Mouse (Mus musculus) kidney, adult 2 months (tissue): Measurements from ENCODE around the gene Ndufv1. TPM values are rescaled to one million over a fixed set of nuclear protein-coding genes. Genes with fewer than 3 reads are reported as not detected.
A peak's percentile ranks its signal among the peaks of the same experiment; 100 is the strongest.

ENCODE experiments used
- DNase-seq: peaks from one replicate; pipeline ENCODE4 v3.0.0; 2021
- H3K27ac ChIP-seq: fragments of 200-500 bp; 2 replicates; pipeline ENCODE4 v1.5.1; 2012; ENCODE audit warnings: low read depth, low read length, control low read depth, inconsistent platforms; ENCODE audit not compliant: insufficient read depth
- H3K27me3 ChIP-seq: fragments of 200-500 bp; replicated peaks from 2 replicates; pipeline ENCODE4 v1.6.1; 2012; ENCODE audit warnings: mild to moderate bottlenecking, moderate library complexity, low read length, inconsistent platforms; ENCODE audit not compliant: control insufficient read depth, insufficient read depth
- H3K36me3 ChIP-seq: fragments of 200-500 bp; 2 replicates; pipeline ENCODE4 v1.6.1; 2012; ENCODE audit warnings: mild to moderate bottlenecking, moderate library complexity, low read length, inconsistent platforms; ENCODE audit not compliant: control insufficient read depth, insufficient read depth
- H3K4me1 ChIP-seq: fragments of 200-500 bp; 2 replicates; pipeline ENCODE4 v1.6.1; 2011; ENCODE audit warnings: low read length; ENCODE audit not compliant: control insufficient read depth, insufficient read depth
- H3K4me3 ChIP-seq: fragments of 200-500 bp; 2 replicates; pipeline ENCODE4 v1.5.1; 2011; ENCODE audit warnings: mild to moderate bottlenecking, low read depth, low read length, control low read depth; ENCODE audit not compliant: insufficient read depth
- CTCF ChIP-seq: fragments of 200-500 bp; conservative IDR thresholded peaks from 2 replicates; pipeline ENCODE4 v1.5.1; 2011; ENCODE audit warnings: low read depth, mild to moderate bottlenecking, control low read depth, low read length, moderate library complexity, mixed read lengths; ENCODE audit not compliant: insufficient read depth, insufficient read length
- POLR2A ChIP-seq: fragments of 200-500 bp; IDR thresholded peaks from one replicate; pipeline ENCODE4 v1.6.1; 2011; ENCODE audit warnings: low read depth, low read length, control low read depth
- WGBS: fragments of 180-500 bp; shearing (Covaris S2); methylation state at CpG from one replicate; pipeline ENCODE4 v1.1.7; 2018; 5-methylcytosine and 5-hydroxymethylcytosine counted together
- polyA plus RNA-seq: library from polyadenylated mRNA; depleted of rRNA; stranded (reverse); fragments of >200 nt; gene quantifications from 2 replicates; pipeline ENCODE4 v1.2.3, GENCODE M21; 2012

The Ndufv1 gene
- polyA plus RNA-seq, 1 experiment, result 532 TPM

- H3K27ac ChIP-seq, result no peak overlapping the region
- no peak for DNase-seq
- TF ChIP-seq POLR2A (no peak), CTCF (no peak)
- peaks cover 12% of the 10 kb centered on the region; the same call in 1 of the 2 replicates for H3K4me1 ChIP-seq
- no peaks in the 10 kb centered on the region for H3K27me3 ChIP-seq
- WGBS, result 88% methylated on average over 13 of the region's 13 CpGs
- no peaks in the 10 kb centered on the region for H3K36me3 ChIP-seq
- H3K4me3 ChIP-seq, result no peak overlapping the region
Measured at GRCm38 (mm10) chr19:4057389-4057788, 44.8 kb upstream of the Ndufv1 start.

GRCm38 (mm10) chr19:4056727-4057126, 44.1 kb upstream of the Ndufv1 start:
- DNase-seq, result no peak
- Histone ChIP-seq H3K36me3 (no peaks in the 10 kb centered on the region), H3K27me3 (no peaks in the 10 kb centered on the region), H3K27ac (peak overlapping the region; percentile 82), H3K4me1 (peaks cover 12% of the 10 kb centered on the region; the same call in 1 of the 2 replicates), H3K4me3 (no peak overlapping the region)
- 57% methylated on average over 4 of the region's 4 CpGs for WGBS
- no peak for TF ChIP-seq POLR2A
- TF ChIP-seq CTCF, result no peak

GRCm38 (mm10) chr19:4055947-4056693, 43.5 kb upstream of the Ndufv1 start:
- no peaks in the 10 kb centered on the region for H3K27me3 ChIP-seq
- H3K36me3 ChIP-seq, result no peaks in the 10 kb centered on the region
- DNase-seq, result peak; percentile 73
- H3K27ac ChIP-seq, result peak overlapping the region; percentile 82
- H3K4me1 ChIP-seq, result peaks cover 12% of the 10 kb centered on the region; the same call in 1 of the 2 replicates
- WGBS, result 41% methylated on average over 15 of the region's 15 CpGs
- H3K4me3 ChIP-seq, result no peak overlapping the region
- TF ChIP-seq CTCF (no peak), POLR2A (no peak)

- Histone ChIP-seq H3K4me3 (no peak overlapping the region), H3K36me3 (no peaks in the 10 kb centered on the region), H3K27me3 (no peaks in the 10 kb centered on the region), H3K27ac (peak overlapping the region; percentile 82), H3K4me1 (peaks cover 12% of the 10 kb centered on the region; the same call in 1 of the 2 replicates)
- DNase-seq, result peak; percentile 90
- no peak for TF ChIP-seq CTCF
- TF ChIP-seq POLR2A, result no peak
- 48% methylated on average over 8 of the region's 8 CpGs for WGBS
Measured at GRCm38 (mm10) chr19:4055216-4055946, 42.8 kb upstream of the Ndufv1 start.

- no peak overlapping the region for H3K27ac ChIP-seq
- 88% methylated on average over 5 of the region's 5 CpGs for WGBS
- DNase-seq, result no peak
- no peak overlapping the region for H3K4me3 ChIP-seq
- H3K27me3 ChIP-seq, result no peaks in the 10 kb centered on the region
- H3K4me1 ChIP-seq, result peaks cover 12% of the 10 kb centered on the region; the same call in 1 of the 2 replicates
- no peak for TF ChIP-seq CTCF
- no peak for TF ChIP-seq POLR2A
- no peaks in the 10 kb centered on the region for H3K36me3 ChIP-seq
Measured at GRCm38 (mm10) chr19:4054613-4055012, 42.0 kb upstream of the Ndufv1 start.

- no peaks in the 10 kb centered on the region for H3K27me3 ChIP-seq
- H3K27ac ChIP-seq, result no peak overlapping the region
- 80% methylated on average over 5 of the region's 5 CpGs for WGBS
- H3K4me3 ChIP-seq, result no peak overlapping the region
- peaks cover 12% of the 10 kb centered on the region; the same call in 1 of the 2 replicates for H3K4me1 ChIP-seq
- TF ChIP-seq CTCF (no peak), POLR2A (no peak)
- H3K36me3 ChIP-seq, result no peaks in the 10 kb centered on the region
- DNase-seq, result no peak
Measured at GRCm38 (mm10) chr19:4052516-4053030, 40.0 kb upstream of the Ndufv1 start.
